Mouse (Mus musculus): ENCODE data around the gene Ccdc137. TPM values are rescaled to one million over a fixed set of nuclear protein-coding genes. Genes with fewer than 3 reads are reported as not detected.
A peak's percentile ranks its signal among the peaks of the same experiment; 100 is the strongest.

The Ccdc137 gene
- total RNA-seq, 2 experiments from 2014 or later = 5.5 to 6.8 TPM

DNA sequence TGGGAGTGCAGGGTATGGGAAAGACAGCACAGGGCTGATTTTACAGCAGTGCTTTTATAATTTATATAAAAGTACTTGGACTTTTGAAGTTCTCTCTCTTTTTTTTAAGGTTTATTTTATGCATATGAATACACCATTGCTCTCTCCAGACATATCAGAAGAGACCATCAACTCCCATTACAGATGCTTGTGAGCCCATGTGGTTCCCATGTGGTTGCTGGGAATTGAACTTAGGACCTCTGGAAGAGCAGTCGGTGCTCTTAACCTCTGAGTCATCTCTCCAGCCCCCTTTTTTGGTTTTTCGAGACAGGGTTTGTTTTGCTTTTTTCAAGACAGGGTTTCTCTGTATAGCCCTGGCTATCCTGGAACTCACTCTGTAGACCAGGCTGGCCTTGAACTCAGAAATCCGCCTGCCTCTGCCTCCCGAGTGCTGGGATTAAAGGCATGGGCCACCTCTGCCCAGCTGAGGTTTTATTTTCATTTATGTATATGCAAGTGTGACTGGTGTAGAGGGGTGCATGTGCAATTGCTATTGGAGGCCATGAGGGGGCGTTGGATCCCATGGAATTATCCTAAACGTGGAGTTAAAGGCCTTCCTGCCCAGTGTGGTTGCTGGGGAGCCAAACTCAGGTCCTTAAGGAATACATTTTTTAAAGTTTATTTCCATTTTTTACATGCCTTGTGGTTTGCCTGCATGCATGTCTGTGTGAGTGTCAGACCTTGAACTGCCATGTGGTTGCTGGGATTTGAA is 1.1 kb downstream of the Ccdc137 start:
- DNase-seq = no peak

DNA sequence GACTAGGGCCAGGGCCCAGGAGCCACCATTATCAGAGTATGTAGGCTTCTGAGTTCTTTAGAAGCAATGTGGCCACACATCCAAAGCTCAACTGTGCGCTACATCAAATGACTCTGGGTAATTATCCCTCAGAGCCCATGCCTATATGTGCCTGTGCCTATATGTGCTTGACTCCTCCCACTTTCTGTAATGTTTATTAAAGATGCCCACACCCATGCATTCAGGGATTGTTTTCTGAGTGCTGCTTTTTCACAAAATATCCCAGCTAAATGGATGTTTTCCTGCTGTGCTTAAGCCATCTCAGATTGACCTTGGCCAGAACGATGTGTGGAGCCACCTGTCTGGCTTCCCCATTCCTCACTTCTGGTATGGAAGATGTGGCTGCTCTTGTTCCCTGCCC is 5.6 kb downstream of the Ccdc137 start:
- DNase-seq = no peak

DNA sequence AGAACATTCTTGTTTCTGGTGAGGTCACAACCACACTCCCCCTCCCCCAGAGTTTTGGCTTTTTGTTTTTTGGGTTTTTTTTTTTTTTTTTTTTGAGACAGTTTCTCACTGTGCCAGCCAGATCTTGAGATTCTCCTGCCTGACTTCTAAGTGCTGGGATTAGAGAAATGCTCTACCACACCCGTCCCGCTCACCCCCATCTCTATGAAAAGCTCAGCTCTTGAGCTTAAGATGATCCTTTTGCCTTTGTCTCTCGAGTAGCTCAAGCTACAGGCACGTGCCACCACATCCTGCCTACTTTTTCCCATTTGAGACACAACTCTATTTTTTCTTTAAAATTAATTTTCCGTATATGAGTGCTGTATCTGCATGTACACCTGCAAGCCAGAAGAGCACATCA is 6.5 kb downstream of the Ccdc137 start:
- DNase-seq = no peak

DNA sequence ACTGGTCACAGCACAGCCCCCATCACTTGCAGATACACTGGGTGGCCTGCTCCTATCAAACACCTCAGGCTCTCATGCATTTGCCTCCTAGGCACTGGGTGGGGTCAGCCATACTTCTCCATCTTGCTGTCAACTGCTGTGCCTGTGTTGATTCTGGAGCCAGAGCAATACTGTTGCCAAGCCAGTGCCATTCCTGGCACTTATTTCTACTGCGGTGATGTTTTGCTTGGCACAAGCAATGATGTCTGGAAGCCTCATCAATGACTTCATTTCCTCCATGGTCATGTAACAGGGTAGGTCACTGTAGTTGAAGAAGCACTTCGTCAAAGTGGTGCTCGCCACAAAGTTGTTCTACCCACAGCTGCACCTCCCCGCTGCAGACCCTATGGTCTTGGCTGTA is 7.6 kb downstream of the Ccdc137 start:
- no peak for DNase-seq

DNA sequence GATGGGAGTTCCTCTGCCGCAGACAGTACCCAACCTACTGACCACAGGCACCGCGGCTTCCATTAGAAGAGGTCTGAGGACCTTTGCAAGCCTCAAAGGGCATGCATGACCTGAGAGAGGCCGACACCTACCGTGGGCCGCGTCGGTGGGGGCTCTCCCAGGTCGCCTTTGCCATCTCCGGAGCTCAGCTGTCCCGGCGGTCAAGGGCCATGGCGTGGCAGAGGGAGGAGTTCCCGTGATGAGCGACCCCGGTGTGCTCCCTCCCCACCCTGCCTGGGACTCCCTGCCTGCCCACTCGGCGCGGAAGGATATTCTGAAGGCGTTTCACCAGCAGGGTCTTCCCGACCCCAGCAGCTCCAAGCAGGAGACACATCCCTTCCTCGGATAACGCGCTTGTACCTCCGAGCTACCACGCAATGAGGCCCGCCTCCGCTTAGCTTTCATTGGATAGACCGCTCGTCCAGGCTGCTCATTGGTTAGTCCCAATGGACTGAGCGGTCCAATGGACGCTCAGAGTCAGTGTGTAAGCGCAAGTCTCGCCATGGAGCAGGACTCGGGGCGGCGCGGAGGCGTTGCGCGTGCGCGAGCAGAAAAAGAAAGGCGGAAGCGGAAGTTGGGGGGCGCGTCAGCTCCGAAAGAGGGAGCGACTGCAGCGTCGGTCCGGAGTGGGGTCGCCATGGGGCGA is 9.3 kb downstream of the Ccdc137 start, which contains the start of gene Arl16:
Gene Arl16 (minus strand): TSS at position 557 of the 685 bp plus-strand sequence.
- DNase-seq = peak; percentile 91

DNA sequence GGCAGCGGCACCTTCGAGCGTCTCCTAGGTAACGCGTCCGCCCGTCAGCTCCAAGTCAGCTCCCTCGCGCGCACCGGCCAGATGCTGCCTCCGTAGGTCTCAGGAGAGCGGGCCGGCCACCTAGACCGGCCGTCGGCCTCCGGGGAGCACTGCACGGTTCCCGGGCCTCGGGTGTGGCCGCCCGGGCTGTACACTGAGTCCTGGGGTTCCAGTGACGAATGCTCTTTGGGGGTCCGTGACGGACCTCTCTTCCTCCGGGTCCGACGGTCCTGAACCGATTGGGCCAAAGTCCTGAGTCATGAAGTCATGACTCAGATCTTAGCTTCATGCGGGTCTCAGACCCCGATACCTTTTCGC is 9.8 kb downstream of the Ccdc137 start:
- no peak for DNase-seq

DNA sequence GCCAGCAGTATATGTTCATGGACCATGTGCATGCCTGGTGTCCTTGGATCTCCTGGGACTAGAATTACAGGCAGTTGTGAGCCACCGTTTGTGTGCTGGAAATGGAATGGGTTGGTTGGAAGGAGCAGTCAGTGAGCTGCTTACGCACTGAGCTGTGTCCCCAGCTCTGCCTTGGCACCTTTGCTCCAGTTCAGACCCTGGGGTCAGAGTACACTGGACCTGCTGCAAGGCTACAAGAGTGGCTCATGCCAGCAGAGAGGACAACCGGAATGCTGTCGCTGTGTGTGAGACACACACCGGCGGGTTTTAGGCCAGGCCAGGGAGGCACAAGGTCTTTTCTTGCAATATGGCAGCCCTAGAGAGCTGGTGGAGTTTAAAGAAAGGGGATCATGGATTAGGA is 14.1 kb downstream of the Ccdc137 start:
- DNase-seq = no peak

DNA sequence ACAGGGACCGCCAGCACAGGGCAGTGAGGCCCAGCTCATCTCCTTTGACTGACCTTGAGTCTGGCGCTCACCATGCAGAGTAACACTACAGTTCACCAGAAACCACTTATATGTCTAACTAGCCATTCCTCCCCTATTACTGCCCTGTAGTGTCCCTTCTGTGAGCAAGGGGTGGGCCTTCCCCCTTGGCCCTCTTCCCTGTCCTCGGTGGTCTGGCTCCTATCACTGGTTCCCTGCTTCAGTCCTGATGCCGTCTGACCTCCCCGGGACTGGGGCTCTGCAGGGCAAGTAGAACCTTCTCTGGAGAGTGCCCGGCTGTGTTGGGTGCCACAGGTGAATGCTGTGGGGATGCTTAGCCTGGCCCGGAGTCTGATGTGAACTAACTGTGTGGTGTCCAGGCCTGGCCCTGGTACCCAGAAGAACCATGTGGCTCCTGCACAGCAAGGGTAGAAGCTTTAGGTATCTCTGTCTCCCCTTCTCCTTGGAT is 25.6 kb downstream of the Ccdc137 start:
- no peak for DNase-seq

DNA sequence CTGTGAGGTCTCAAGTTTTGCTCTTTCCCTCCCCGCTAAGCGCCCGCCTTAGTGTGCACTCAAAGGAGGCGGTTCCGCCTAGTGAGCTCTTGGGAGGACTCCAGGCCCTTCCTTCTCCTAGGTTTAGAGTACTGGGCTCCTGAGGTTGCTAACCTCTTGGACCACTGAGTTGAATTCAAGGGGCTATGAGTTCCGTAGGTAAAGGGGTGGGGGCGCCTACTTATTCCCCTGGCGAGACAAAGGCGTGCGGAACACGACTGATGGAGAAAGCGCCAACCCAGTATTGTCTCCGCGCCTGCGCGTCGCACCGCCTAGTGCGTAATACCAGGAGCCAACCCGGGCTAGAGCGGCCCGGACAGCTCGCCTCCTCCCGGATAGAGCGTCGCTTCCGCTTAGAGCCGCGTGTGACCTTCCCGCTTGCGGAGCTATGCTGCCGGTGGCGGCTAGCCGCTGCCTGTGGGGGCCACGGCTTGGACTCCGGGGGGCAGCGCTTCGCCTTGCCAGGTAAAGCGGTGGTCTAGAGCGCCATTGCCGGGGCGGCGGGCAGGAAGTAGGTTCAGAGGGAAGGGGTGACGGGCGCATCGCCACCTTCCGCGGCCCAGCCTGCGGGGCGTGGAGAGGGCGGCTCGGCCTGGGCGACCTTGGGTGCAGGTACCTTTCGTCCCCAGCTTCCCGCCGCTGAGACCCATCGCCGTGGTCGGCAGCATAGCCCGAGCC is 26.5 kb downstream of the Ccdc137 start, which contains the start of gene Mrpl12:
Gene Mrpl12 (plus strand): TSS at position 349 of the 717 bp plus-strand sequence.
- DNase-seq = peak; percentile 84

DNA sequence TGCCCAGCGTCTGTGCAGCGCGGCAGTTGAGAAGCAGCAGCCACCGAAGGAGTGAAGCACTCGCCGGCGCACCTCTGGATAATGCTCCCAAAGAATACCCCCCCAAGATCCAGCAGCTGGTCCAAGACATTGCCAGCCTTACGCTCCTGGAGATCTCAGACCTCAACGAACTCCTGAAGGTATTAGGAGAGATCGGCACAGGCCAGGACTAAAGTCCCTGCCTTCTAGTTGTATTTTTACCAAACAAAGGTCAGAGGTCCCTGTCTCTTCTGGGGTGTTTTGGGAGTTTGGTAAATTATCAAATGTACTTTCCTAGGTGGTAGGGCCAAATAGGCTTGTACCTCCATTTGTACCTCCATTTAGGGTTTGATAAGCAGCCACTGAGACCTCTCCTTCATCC is 27.3 kb downstream of the Ccdc137 start:
- no peak for DNase-seq

DNA sequence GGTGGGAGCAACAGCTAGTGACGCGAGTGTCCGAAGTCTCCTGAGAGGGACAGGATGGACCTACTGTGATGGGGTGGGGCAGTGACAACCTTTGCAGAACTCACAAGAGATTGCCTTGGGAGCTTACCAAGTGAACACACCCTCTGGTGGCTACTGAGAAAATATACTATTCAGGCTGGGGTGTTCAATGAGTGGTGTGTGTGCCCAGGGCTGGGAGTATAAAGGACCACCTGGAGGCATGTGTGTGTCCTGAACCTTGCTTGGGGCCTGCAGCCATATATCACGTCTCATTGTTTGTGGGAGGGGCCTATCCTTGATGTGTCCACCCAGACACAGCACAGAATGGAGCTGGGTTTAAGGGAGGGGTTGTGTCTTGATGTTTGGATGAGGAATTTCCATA is 30.6 kb downstream of the Ccdc137 start:
- no peak for DNase-seq

DNA sequence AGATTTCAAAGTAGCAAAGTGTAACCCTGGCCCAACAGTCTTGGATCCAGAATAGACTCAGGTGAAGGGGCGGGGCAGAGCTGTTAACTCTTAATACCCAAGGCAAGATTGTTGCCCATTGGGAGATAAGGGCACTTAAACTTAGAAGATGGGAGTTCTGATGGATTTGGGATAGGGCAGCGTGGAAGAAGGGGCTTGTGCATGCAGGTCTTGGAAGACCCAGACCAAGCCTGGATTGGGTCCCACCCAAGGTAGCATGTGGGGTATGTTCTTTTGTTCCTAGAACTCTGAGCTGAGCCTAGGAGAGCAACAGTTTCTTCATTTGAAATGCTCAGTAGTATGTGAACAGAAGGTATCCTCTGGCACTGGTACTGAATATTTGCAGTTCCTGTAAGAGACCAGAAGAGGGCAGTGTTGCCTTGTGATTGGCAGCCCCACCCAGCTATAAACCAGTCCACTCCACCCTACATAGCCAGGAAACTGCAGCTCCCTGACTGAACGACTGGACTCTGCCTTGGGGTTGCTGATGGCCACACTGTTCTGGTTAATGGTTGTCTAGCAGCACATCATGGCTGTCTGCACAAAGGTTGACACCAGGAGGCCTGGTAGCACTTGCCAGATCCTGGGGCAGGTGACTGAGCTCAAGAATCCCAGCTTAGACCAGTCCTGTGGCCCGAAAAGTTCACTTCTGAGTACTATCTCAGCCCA is 31.3 kb downstream of the Ccdc137 start:
- DNase-seq = peak; percentile 45

DNA sequence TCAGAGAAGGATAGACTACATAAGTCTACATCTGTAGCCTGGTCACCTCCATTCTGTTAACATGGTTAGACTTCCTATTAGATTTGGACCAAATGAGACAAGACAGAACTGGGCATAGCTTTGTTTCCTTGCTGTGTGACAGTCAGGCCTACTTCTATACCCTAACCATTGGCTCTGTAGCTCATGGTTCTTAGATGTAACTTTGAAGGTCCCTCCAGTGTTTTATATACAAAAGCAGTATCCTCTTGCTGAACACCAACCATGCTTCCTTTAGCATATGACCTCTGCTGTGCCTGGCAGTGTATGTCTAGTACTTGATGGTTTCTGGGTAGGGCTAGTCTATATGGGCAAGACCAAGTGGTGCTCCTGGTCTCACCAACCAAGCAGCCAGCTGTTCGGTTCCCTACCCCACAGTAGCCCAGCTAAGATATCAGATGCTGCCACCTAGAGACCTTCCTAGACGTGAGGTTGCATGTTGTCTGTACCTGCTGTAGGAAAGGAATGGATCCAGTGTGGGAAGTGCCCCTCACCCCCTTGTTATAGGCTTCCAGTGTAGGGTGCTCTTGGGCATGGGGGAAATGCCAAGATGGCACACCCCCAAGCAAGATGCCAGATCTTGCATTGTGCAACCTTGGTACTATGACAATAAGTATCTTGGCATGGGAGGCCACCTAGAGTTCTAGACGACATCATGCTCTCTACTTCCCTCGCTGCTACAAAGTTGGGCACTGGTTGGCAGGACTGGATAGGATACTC is 32.6 kb downstream of the Ccdc137 start:
- DNase-seq = no peak

DNA sequence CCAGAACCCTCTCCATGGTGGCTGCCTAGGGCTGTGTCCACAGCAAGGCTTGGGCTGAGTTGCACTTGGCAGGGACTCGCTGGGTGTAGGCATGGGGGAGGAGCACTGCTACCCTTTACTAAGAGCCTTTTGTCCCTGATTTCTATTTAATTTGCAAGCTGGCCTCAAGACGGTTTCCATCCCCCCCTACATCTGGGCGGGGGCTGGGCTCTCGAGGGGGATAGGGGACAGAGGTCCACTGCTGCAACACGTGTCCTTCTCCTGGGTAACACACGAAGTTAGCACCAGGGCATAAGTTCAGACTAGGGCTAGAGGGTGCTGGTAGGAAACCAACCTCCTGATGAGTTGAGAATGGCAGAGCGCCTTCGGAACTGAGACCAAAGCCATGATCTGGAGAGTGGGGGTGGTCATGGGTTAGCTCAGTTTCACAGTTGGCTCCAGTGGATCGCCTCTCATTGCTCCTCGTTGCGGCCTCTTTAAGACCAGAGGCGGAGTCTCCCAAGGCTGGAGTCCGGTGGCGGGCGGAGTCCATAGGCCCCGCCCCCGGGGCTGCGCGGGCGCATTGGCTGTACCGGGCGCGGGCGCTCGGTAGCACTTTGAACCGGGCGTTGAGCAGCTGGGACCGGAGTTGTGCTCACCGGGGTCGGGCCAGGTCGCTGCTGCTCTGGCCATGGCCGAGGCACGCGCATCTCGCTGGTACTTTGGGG is 33.6 kb downstream of the Ccdc137 start, which contains the start of gene Slc25a10:
Gene Slc25a10 (plus strand): TSS at position 524 of the 707 bp plus-strand sequence.
- DNase-seq = peak; percentile 88

DNA sequence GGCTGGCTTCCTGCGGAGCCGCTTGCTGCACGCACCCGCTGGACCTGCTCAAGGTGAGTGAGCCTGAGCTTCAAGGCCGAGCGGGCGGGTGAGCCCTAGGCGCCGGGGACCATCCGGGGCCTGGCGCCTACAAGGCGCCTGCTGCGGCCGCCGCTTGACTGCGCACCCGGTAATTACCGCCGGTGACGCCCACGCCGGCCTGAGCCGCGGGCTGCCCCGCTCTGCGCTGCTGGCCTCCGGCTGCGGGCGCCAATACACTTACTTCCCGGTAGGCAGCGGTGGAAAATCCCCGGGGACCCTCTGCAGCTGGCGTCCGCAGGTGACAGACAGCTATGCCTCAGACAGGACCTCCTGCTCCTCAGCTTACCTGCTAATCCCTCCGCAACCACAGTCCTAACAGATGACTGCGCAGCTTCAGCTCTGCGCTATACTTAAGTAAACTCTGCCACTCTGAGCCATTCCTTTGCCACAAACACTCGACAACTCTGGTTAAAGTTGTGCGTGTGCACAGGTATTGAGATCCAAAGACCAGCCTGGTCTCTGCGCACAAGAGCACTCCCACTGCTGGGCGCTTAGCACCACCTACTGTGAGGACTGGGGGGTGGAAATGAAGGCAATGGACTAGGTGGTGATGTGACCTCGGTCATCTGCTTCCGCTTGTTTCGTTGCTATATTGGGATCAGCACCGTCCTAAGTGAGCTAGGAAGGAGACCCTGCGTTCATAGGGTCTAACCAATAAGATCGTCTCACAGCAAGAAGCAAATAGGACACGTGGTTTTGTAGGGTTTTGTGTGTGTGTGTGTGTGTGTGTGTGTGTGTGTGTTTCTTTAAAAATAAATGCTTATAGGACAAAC is 34.3 kb downstream of the Ccdc137 start:
- DNase-seq = no peak

DNA sequence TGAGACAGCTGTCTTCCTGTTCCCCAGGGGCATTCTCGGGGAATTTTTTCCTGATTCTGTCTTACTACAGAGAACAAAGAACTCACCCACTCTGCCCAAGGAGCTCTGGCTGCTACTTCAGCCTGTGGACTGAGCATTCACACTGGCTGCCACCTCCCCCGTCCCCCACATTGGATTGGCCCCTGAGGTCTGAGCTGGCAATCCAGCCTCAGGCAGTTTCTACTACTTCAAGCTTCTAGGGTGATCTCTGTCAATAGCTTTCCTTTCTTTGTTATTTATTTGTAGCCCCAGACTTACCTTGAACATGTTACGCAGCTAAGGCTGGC is 34.9 kb downstream of the Ccdc137 start:
- DNase-seq = no peak

DNA sequence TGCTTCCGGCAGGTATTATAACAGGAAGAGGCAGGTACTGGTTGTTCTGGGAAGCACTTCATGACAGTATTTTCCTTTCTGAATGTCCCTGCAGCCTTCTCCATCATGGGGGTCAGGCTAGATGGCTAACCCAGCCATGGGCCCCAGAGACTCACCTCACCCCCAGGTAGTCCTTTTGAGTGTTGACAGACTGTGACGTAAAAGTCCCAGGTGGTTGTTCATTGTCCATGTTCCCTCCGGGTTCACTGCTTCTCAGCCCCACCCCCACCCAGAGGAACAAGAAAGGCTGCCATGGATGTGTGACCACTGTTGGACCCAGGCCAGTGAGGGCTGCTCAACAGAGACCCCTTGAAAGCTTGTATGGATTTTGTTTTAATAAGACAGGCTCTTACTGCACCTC is 35.4 kb downstream of the Ccdc137 start:
- DNase-seq = no peak

DNA sequence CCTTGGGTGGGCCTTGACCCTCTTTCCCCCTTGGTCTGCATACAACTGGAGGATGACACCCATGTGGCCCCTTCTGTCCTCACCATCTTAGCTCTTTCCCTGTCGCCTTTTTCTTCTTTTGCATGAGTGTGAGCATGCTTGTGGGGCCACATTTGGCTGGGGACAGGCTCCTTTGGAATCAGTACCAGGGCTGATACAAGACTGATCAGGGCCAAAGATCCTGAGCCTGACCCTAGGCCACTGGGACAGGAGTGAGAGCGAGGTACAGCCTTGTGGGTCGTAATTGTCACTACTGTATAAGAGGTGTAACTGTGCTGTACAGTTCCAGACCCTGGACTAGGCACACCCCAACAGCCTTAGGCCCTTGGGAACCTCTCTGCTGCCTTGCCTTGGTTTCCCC is 36.0 kb downstream of the Ccdc137 start:
- no peak for DNase-seq

DNA sequence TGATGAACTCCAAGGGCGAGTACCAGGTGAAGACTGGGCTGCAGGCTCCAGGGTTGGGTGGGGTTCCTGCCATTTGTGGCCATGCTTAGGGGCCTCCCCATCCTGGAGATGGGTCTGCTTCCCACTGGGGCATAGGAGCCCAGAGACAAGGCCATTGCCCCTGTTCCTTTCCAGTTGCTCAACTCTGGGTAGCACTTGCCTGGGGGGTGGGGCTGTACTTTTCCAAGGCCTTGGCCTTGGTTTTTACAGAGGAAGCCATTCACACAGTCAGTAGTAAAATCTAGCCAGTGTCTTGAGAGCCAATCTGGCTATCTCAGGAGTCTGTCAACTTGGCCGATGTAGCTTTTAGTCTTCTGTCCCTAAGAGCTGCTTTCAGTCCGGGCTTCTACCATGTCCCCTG is 39.5 kb downstream of the Ccdc137 start:
- DNase-seq = no peak

DNA sequence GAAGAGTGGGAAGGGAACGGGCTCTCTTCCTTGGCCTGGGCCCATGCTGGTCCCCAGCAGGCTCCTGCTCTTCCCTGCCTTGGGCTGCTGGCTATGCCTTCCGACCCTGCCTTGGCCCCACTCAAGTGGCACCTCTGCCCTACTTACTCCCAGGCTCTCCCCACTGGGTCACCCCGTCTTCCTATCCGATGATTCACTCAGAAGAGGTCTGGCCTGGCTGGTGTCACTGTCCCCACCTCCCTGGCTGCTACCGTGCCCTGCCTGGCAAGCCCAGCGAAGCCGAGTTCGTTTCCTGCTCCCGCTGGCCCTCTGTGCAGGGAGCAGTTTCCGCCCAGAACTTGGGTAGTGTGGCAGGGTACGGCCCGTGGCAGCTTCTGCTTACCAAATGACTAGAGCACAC is 40.3 kb downstream of the Ccdc137 start:
- DNase-seq = no peak
